Mouse (Mus musculus) kidney, adult 2 months (tissue): ENCODE results near the gene Trmo.

Experiments used
- CTCF ChIP-seq: fragments of 200-500 bp; conservative IDR thresholded peaks from 2 replicates; pipeline ENCODE4 v1.5.1; 2011; ENCODE audit warnings: low read depth, mild to moderate bottlenecking, control low read depth, low read length, moderate library complexity, mixed read lengths; ENCODE audit not compliant: insufficient read depth, insufficient read length
- POLR2A ChIP-seq: fragments of 200-500 bp; IDR thresholded peaks from one replicate; pipeline ENCODE4 v1.6.1; 2011; ENCODE audit warnings: low read depth, low read length, control low read depth

DNA sequence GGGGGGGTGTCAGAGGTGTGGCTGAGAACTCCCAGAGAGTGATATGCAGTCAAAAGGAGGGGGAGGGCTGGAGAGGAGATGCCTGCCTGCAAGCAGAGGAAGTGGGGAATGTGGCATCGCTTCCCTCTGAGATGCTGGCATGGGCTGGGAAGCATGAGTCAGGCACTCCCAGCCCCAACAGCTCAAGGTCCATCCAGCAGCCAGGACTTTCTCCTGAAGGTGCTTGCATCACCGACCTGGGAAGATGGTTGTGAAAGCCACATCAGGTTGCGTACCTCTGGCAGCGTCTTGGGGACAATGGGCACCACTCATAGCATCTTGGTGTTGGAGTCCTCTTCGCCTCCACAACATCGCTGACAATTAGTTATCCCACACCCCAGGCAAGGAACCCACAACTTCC lies 18.8 kb downstream of the Trmo start:
- TF ChIP-seq CTCF: no peak
- TF ChIP-seq POLR2A: no peak
